Mouse (Mus musculus) G1E (cell line): ENCODE results near the gene Lig3.

Experiments used
- CTCF ChIP-seq: IDR thresholded peaks from 2 replicates; pipeline ENCODE4 v1.5.1; 2012; ENCODE audit warnings: low read depth, low read length, inconsistent platforms, mixed read lengths
- GATA1 ChIP-seq: IDR thresholded peaks from 2 replicates; pipeline ENCODE4 v1.6.1; 2012; ENCODE audit warnings: borderline replicate concordance, low read length, inconsistent platforms, mixed read lengths
- GATA2 ChIP-seq: IDR thresholded peaks from 2 replicates; pipeline ENCODE4 v1.6.1; 2012; ENCODE audit warnings: low read depth, low read length, inconsistent platforms, borderline replicate concordance

DNA sequence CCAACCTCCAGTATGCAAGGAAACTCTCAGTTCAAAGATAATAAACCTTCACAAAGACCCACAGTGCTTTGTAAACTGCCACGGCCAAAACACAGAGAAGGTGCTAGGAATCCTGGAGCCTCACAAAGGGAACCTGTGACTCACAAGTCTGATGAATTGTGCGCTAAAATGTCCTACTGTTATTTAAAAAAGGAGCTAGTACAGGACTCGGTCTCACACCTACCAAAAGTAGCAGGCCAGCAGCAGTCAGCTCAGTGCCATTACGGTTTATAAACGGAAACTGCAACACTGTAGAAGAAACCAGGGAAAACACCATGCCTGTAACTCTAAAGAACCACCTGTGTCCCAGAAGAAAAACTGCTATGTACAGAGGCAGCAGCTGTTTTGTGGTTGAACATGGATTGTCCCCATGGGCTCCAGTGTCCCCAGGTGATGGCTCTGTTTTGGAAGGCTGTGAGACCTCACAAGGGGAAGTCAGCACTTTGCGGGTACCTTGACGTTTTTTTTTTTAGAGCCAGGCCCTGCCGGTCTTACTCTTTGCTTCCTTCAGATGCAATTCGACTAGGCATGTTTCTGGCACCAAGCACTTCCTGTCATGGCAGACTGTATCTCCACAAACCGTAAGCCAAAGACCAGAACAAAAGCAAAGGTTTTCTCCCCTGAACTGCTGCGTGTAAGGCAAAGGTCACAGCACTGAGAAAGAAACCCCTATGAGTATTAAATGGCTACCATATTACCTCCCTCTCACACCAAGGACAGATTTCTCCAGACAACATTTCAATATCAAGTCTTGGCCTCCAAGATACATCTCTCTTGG, 54.9 kb downstream of the Lig3 start:
- no peak for TF ChIP-seq CTCF
- TF ChIP-seq GATA1 = no peak
- no peak for TF ChIP-seq GATA2
